Mouse (Mus musculus): ENCODE measurements around the gene Fam216b.

The Fam216b gene

DNA sequence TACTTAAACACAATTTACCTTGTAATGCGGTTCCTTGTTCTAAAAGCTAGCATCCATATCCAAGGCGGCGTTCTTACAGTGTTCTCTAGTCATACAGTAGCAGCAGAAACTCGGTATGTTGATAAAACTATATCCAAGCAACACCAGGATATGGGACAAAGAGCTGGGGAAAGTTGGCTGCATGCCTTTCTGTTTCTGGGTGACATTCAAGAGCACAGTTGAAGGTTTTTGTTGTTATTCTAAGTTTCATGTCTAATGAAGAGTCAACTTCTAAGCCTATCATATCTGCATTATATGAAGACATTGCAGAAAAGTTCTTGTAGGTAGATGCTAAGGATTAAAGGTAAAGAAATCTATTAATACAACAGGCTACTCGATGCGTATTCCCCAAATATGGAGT, at the start of gene Fam216b:
TSS of gene Fam216b (minus strand) at position 101 of the 400 bp plus-strand sequence.
- DNase-seq (ENCODE audit: low read depth, low spot score) = no peak

DNA sequence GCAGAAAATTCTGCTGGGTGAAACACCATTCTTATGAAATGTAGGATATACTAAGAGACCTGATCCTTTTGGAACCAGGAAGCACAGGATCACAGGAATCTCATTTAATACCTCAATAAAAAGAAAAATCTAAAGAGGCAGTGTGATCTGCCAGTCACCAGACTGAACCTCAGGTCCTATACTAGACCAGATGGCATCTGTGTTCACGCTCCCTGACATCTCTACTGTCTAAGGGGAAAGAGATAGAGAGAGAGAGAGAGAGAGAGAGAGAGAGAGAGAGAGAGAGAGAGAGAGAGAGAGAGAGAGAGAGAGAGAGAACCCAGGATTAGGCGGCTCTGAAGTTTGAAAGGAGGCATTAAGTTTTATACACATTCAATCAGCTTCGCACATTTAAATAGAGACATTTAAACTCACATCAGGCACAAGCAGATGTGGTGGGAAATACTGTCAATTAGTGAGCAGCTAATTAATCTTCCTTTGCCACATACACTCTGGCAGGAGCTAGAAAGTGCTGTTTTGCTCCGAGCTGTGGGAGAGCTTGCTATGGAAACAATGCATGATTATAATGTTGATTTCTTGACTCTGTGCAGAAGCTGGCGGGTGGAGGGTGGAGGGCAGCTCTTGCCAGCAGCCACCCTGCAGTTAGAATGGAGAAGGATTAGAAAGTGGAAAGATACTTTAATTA, 43.7 kb upstream of the Fam216b start:
- DNase-seq (ENCODE audit: low read depth, low spot score) = no peak

DNA sequence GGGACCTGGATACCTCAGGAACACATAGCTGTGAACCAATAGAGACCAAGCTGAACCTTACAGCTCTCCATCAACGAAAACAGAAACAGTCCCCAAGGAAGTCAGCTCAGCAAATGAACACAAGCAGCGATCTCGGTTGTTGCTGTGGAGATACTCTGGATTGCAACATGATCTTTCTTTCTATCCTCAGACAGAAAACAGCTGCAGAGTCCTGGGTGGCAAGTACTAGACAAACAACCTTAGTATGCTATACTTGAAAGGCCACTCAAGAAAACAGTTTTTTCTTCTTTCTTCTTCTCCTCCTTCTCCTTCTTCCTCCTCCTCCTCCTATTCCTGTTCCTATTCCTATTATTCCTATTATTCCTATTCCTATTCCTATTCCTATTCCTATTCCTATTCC, 37.9 kb upstream of the Fam216b start:
- no peak for DNase-seq (ENCODE audit: low read depth, low spot score)

DNA sequence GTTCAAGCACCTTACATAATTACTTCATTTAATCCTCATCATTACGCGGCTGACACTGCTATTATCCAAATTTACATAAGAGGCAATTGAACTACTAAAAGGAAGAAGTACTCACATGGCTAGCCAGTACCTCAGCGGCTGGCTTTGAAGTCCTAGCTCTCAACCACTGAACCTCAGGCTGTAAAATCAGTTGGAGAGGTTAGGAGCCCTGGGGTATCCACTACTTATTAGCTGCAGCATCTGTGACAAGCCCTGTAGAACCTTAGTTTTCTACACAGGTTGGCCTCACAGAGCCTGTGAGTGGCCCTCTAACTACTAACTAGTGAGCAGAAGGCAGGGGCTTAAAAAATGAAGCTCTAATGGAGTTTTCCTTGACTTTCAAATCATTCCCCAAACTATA, 31.5 kb upstream of the Fam216b start:
- no peak for DNase-seq (ENCODE audit: low read depth, low spot score)

DNA sequence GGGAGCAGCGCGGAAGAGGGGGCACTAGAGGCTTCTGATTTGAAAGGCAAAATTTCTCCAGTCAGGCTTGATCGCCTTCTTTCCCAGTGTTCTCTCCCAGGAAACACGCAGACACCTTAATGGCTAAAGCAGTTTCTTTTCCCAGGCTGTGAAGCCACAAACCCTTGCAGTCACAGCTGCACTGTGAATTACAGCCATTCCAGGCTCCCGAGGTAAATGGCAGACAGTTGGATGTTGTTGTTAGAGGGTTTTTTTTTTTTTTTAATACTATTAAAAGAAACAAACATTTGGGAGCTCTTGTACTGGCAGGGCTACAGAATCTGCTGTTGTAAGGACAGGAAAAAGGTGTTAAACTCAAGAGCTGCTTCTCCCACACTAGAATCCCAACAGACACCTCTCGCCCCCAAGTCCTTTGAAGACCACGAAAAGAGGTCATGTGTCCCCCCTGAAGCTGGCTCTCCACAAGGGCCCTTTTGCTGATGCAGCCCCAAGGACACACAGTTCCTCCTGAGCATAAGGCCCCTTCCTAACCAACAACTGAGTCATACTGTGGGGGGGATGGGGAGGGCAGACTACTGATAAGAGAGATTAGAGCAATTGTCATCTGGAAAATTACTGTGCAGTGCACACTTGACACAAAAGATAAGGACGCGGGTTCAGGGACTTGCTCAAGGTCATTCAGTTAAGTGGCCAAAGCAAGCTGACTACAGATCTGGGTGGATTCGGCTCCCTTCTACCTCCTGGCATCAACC, 30.8 kb upstream of the Fam216b start:
- DNase-seq (ENCODE audit: low read depth, low spot score) = no peak

DNA sequence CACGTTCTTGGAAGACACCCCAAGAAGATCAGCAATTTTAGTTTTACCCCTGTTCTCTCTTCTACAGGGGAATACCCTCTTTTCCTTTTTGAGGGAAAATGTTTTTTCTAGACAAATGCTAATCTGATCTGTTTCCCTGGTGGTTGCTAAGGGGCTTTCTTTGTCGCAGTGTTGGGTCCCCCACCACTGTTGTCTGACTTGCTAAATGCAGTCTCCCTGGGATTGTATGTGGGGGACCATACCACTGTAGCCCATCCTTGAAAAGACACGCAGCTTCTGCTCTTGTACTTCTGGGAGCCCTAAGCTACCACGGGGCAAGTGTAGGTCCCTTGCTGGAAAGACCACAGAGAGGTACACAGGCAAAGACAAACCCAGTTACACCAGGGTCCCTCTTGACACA, 28.9 kb upstream of the Fam216b start:
- no peak for DNase-seq (ENCODE audit: low read depth, low spot score)

DNA sequence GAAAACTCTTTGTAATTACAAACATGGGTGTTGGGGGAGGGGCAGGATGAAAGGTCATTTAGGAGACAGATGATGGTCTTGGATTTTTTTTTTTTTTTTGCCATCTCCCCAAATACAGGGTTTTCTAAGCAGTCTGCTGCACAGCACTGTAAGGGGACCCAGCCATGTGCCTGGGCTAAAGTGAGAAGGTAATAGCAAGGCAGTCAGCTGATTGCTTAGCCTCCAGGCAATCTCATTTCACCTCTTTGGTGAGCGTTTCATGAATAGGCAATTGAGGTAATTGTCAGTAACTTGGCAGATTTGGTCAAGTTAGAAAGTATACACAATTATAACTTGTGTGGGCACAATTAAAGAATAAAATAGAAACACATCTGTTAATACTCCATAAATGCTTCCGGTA, 28.5 kb upstream of the Fam216b start:
- DNase-seq (ENCODE audit: low read depth, low spot score) = no peak

DNA sequence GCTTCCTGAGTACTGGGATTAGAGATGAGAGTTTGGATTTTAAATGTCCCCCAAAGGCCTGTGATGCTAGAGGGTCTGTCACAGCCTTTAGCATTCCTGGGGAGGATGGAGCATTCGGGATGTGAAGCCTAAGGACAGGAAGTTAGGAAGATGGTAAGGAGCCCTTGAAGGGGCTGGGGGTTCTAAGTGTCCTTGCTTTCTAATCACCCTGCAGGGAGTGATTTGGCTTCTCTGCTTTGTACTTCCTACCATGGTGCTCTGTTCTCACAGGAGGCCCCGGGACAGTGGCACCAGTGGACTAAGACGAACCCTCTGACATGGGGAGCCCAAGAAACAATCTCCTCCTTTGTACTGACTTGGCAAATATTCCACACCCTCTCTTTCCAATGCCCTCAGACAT, 23.7 kb upstream of the Fam216b start:
- DNase-seq (ENCODE audit: low read depth, low spot score) = no peak

DNA sequence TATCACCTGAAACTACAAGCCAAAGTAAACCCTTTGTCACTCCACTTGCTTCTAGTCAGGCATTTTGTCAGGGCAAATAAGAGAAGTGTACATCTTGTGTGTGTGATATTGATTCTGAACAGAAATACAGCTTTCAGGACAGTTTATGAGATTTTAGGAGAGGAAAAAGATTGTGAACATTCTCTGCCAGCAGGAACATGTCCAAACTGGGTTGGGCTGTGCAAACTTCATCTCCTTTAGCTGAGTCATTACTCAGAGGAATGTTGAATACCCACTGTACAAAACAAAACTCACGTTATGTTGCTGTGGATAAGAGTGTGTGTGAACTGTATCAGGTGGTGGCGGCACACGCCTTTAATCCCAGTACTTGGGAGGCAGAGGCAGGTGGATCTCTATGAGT, 22.1 kb upstream of the Fam216b start:
- no peak for DNase-seq (ENCODE audit: low read depth, low spot score)

DNA sequence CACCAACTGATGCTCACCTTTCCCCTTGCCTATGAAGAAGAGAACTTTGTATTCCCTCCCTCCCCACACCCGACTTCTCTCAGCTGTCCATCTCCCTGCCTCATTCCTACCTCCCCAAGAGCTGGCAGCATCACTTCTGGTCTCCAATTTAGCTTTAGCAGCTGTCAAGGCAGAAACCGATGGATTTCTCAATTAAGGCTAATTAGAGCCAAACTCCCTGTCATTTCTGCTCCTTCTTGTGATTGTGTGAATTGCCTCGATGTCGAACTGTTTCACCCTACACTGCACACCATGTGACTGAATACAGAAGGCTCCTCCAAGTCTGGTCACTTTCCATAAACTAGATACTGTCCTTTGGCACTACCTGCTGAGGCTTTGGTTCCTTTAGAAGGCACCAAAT, 20.6 kb upstream of the Fam216b start:
- DNase-seq (ENCODE audit: low read depth, low spot score) = no peak

DNA sequence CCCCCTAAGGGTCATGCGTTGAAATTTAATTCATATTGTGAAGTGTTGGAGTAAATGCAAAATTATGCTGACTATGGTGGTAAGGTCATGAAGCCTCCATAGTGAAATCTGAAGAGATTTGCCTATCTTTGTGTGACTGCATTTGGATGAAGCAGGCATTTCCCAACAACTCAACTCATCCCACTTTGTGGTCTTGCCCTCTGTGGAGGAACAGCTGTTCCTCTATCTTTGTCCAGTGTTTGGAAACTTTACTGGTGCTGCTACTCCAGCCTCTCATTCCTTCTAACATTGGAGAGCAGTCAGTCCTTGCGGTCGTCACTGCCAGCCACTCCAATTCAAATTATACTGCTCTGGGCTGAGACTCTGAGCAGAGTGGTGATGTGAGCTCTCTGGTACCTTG, 19.6 kb upstream of the Fam216b start:
- no peak for DNase-seq (ENCODE audit: low read depth, low spot score)

DNA sequence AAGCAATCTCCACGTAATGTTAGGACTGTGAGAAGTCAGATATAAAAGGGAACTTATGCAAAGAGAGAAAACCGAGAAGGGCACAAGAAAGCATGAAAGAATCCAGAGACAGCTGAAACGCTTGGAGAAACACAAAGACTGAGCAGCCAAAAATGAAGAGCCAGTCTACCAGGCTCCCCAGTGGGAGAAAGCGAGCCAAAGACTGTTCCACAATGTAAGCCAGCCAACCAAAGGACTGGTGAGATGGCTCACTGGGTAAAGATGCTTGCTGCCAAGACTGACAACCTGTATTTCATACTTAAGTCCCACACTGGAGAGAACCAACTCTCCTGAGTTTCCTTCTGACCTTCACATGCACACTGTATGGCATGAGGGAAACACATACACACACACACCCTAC, 784 bp upstream of the Fam216b start:
- DNase-seq (ENCODE audit: low read depth, low spot score) = no peak

DNA sequence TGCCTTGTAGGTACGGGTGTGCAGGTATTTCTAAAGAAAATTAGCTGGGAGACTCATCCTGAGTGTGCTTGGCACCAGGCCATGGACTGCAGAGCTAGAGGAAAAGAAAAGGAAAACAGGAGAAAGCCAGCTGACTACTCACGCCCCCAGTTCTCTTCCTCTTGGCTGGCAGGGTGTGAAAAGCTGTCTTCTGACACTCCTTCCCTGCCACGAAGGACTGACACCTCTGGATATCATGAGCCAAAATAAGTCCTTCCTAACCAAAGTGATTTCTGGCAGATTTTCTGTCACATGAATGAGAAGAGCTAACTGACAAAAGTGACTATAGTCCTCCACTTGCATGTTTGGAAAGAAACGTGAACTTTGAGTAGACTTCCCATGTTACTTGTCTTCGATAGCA, 5.3 kb downstream of the Fam216b start:
- no peak for DNase-seq (ENCODE audit: low read depth, low spot score)

DNA sequence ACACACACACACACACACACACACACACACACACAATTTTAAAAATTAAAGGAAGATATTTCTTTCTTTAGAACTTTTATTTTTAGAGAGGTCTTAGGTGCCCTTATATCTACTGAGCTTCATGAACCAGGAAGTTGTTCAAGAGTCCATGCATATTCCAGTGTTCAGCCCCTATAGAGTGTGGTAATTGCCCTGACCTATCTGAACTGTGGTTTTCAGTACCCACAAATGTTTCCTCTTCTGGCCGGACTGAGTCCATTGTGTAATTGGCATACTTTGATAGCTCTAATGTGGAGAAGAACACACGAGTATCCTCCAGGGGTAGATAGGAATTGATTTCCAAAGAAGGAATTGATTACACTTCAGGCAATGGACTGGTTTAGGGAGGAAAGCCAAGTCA, 11.3 kb downstream of the Fam216b start:
- DNase-seq (ENCODE audit: low read depth, low spot score) = no peak

DNA sequence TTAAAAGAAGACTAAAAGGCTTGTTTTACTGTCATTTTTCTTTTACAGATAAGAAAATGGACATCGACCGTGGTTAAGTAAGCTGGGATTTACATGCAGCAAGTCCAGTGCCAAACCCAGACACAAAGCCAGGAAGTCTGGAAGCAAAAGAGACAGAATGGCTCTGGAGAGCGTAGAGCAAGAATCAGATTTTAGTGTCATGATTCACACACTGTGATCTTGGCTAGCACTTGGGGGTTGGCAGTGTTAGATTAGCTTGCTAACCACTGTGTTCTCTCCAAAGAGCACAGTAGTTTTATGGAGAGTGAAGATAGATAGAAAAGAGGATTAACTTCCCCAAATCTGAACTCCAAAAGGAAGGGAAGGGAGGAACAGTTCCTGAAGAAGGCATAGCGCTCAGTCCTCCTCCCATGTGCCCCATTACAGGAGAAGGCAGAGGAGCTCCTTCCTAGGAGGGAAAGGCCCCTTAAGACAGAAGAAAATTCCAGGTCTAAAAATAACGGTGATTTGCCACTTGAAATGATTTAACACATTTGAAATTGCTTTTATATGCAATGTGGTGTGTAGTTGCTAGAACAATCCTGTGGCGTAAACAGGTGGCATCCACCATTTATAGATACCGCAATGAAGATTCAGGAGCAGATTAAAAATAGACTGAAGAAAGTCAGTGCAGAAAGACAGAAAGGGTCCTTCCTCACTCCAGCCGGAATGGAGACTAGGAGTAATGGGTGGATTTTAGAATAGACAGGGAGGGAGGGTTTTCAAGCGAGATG, 22.7 kb downstream of the Fam216b start:
- DNase-seq (ENCODE audit: low read depth, low spot score) = no peak

DNA sequence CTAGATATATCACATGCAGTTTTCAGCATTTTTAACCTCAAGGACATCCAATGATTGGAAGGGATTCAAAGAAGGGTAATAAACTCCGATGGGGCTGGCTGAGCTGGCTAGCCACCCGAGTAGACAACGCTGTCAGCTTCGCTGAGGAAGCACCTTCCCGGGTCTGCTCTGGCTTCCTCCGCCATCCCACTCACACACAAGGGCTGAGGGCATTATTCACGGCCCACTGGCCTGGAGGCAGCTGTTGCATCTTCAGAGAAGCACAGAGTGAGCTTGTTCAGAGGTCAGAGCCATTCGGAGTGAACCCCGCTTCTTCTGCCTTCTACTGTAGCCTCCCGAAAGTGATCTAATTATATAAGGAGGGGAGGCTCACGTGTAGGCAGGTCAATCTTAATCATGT, 26.3 kb downstream of the Fam216b start:
- no peak for DNase-seq (ENCODE audit: low read depth, low spot score)

DNA sequence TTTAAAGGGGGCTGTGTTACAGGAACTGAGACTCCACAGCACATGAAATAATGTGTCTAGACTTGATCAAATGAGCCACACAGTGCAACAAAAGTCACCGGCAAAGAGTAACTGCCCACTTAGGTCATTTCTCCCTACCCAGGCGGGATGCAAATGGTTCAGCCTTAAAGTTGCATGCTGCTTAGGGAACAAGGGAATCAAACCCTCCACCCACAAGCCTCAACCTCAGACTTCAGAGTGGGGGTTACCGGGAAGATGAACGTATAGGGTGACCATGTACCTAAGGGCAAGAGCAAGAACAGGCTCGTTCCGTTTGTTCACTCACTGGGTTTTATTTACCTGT, 28.2 kb downstream of the Fam216b start:
- DNase-seq (ENCODE audit: low read depth, low spot score) = no peak

DNA sequence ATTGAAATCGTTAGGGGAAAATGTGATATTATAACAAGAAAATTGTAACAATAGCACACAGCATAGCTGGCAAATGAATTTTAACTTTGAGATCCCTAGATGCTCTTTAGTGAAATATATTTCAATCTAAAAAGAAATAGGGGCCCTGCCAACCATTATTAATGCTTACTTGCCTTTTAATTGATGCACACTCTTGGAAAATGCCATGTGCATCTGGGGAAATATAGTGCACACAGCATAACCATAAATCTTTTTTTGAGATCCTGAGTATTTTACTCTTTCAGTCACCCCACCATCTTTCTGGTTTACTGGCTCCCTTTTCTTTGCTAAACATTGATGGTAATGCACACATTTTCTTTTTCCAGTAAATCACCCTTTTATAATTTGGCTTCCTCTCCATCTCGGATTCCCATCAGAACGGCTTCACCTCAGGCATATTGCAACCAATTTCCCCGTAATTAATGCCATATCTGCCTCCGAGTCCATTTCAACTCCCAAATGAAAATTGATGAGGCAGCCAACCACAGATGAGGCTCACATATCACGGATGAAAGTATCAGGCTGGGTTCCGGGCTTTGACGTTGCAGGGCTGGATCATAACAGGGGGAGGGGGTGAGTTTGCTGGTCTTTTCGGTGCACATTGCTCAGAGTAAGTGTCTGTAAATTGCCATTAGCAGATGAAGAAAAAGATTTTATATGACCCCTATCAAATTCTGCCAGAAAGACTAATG, 28.8 kb downstream of the Fam216b start:
- peak; percentile 5 for DNase-seq (ENCODE audit: low read depth, low spot score)

DNA sequence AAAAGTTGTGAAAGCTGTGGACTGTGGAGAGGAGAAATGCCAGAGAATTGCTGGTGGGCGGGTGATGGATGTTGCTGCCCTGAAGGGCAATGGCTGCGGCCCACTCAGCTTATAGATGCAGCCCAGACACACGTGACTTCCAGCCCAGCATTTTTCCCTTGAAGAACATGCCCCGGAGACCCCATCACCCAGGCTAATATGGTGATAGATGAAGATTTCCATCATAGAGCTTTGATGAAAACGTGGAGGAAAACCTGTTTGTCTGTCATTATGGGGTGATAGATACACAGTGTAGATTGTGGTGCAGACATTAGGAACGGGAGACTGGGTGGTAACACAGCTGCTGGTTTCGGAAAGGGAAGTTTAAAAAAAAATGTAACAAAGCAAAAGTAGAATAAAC, 31.4 kb downstream of the Fam216b start:
- DNase-seq (ENCODE audit: low read depth, low spot score) = no peak

DNA sequence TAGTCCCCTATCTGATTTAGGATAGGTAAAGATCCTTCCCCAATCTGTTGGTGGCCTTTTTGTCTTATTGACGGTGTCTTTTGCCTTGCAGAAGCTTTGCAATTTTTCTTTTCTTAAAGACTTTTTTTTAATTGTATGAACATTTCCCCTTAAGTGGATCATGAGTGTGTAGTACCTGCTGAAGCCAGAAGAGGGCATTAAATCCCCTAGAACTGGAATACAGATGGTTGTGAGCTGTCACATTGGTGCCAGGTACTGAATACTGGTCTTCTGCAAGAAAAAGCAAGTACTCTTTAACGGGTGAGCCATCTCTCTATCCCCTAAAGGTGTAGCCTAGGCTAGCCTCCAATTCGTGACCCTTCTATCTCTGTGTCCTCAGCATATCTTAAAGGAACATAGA, 32.4 kb downstream of the Fam216b start:
- no peak for DNase-seq (ENCODE audit: low read depth, low spot score)

DNA sequence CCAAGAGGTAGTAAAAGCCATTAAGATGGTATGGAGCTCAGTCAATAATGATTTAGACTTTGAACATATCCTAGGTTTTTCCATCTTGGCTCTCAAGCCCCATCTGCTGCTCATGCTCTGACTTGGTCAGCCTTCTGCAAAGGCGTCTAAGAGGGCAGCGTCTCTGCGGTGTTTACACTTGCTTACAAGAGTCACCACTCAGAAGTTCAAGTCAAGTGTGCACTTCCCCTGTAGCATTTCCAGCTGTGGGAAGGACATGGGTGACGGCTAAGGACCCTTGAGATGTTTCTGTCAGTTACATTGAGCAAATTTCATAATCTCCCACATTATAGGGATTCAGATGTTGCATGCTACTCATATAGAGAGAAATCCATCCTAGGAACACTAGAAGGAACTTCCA, 40.1 kb downstream of the Fam216b start:
- no peak for DNase-seq (ENCODE audit: low read depth, low spot score)

DNA sequence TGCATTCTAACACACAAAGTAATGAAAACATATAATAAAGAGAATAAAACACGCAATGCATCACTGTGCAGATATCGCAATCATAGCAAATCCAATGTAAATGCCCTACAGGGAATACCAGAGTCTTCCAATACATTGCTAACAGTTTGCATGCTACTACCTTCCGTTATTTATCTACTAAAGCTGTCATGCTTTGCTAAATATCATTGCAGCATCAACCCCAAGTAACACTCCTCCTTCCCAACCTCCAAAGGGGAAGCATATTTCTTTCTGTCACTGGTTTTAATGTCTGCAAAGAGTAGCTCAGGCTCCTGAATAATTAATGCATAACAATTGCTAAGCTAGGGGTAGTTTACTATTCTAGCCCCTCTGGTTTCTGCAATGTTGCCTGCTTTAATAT, 40.5 kb downstream of the Fam216b start:
- DNase-seq (ENCODE audit: low read depth, low spot score) = no peak

Measured in retina, postnatal 7 days (tissue).